Comparison of ENCODE assay signal across 26 mouse cellular contexts in the genomic region with DNA sequence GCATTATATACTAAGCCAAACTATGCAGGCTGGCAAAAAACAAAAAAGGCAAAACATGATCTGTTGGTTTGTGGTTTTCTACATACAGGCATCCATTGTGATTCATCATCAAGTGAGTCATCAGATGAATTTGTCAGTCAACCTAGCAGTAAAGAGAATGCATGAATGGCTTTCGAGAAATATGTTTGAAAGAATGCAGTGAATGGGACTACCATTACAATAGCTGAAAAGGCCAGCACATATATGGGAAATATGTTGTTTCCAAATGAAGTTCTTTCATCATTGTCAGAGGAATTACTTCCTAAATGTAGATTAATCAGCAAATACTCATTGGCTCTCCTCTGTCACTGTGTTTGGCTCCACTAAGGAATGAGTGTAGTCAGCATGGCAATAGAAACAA.
"Had no signal": no experiment of that assay in that cellular context is flagged by ENCODE, and none has a peak within 500 bp of the region (broad histone marks: within the 10 kb centered on the region; RNA-seq: fewer than 3 reads in every experiment).

No protein-coding gene starts in this region.

- H3K4me3 ChIP-seq: heart, adult 2 months; heart, embryonic 13.5 days; heart, embryonic 15.5 days; hindbrain, embryonic 13.5 days; hindbrain, embryonic 15.5 days; layer of hippocampus, adult 2 months; limb, embryonic 13.5 days; limb, embryonic 15.5 days; liver, embryonic 12.5 days had no signal

- H3K36me3 ChIP-seq: heart, embryonic 13.5 days; heart, embryonic 15.5 days; hindbrain, embryonic 13.5 days; hindbrain, embryonic 15.5 days; limb, embryonic 13.5 days; limb, embryonic 15.5 days; liver, embryonic 12.5 days had no signal

- H3K4me2 ChIP-seq: heart, embryonic 11.5 days; heart, embryonic 13.5 days; heart, embryonic 15.5 days; hindbrain, embryonic 13.5 days; hindbrain, embryonic 15.5 days; limb, embryonic 13.5 days; limb, embryonic 15.5 days; liver, embryonic 12.5 days had no signal

- H3K4me1 ChIP-seq: heart, embryonic 13.5 days; heart, embryonic 15.5 days; hindbrain, embryonic 15.5 days; limb, embryonic 13.5 days; limb, embryonic 15.5 days; liver, embryonic 12.5 days had no signal

- H3K9ac ChIP-seq: heart, embryonic 13.5 days; heart, embryonic 15.5 days; hindbrain, embryonic 13.5 days; hindbrain, embryonic 15.5 days; limb, embryonic 13.5 days; limb, embryonic 15.5 days; liver, embryonic 12.5 days; liver, embryonic 14.5 days had no signal

- H3K27me3 ChIP-seq: heart, embryonic 13.5 days; heart, embryonic 15.5 days; hindbrain, embryonic 13.5 days; hindbrain, embryonic 15.5 days; limb, embryonic 13.5 days; limb, embryonic 15.5 days; liver, embryonic 12.5 days had no signal

- H3K27ac ChIP-seq: heart, adult 2 months; heart, embryonic 13.5 days; heart, embryonic 15.5 days; hindbrain, embryonic 13.5 days; hindbrain, embryonic 15.5 days; hindbrain, postnatal 0 days; layer of hippocampus, adult 2 months; limb, embryonic 13.5 days; limb, embryonic 15.5 days; liver, embryonic 12.5 days; liver, embryonic 14.5 days had no signal

- H3K9me3 ChIP-seq: heart, embryonic 13.5 days; heart, embryonic 15.5 days; hindbrain, embryonic 13.5 days; hindbrain, embryonic 15.5 days; limb, embryonic 13.5 days; limb, embryonic 15.5 days; liver, embryonic 12.5 days had no signal

- DNase-seq: gastrocnemius, postnatal 14 days; gastrocnemius, postnatal 36 days; heart, adult 11 months; heart, adult 2 months; heart, postnatal 14 days; heart, postnatal 36 days; kidney, adult 11 months; kidney, adult 2 months; kidney, adult 9 months; kidney, postnatal 10 days; kidney, postnatal 25 days; kidney, postnatal 4 days; layer of hippocampus, postnatal 36 days; left cerebral cortex, postnatal 4 days had no signal

- ATAC-seq: hindbrain, postnatal 0 days; intestine, embryonic 16.5 days; liver, embryonic 12.5 days had no signal
